In genomic region chr10:28074653-28075451, GRCm38 (mm10) we compare ENCODE assay signal across 8 mouse cellular contexts. TPM values are rescaled to one million over a fixed set of nuclear protein-coding genes. Genes with fewer than 3 reads are reported as not detected.
DNase-seq lines count a peak whose midpoint lies in the region; ATAC-seq and TF ChIP-seq lines count a peak whose summit lies in the region.

Gene Ptprk, plus strand, starts transcription at chr10:28074820.

- intact Hi-C loops in gastrocnemius, adult 2 months (cut with DNase I), result no loop called here

- H3K9ac ChIP-seq in hindbrain, embryonic 15.5 days, result peak within 1 kb of the TSS; percentile 78

- H3K4me2 ChIP-seq in hindbrain, embryonic 15.5 days, result peak within 1 kb of the TSS; percentile 94

- H3K9me3 ChIP-seq in hindbrain, embryonic 15.5 days, result no peaks in the 10 kb centered on the region

- no peak for TF ChIP-seq CTCF in gastrocnemius, adult 2 months (IDR thresholded peaks at IDR 0.05)

- no peaks in the 10 kb centered on the region for H3K27me3 ChIP-seq in hindbrain, embryonic 15.5 days

- H3K4me3 ChIP-seq in gastrocnemius, adult 2 months, result peak within 1 kb of the TSS; percentile 94
- H3K4me3 ChIP-seq in hindbrain, embryonic 15.5 days, result peak within 1 kb of the TSS; percentile 76

- ATAC-seq in hindbrain, embryonic 15.5 days (ENCODE audit: low FRiP score, low read depth), result peak; percentile 97

- under 1% methylated on average over 73 of the region's 77 CpGs for WGBS in hindbrain, embryonic 15.5 days

- DNase-seq in adipocyte (ENCODE audit: low spot score), result peak; percentile 87
- DNase-seq in cerebellum, postnatal 36 days, result peak; percentile 62 to 72
- DNase-seq in gastrocnemius, adult 2 months, result peak; percentile 96
- DNase-seq in left cerebral cortex, adult 11 months (ENCODE audit: low spot score), result peak; percentile 78
- peak; percentile 95 for DNase-seq in lung, postnatal 25 days (ENCODE audit: low spot score)
- peak; percentile 93 to 94 for DNase-seq in right cerebral cortex, postnatal 10 days (ENCODE audit: low spot score in 2 of 2)
- peak; percentile 91 for DNase-seq in urinary bladder, postnatal 4 days (ENCODE audit: low spot score in 2 of 2)

- H3K4me1 ChIP-seq in hindbrain, embryonic 15.5 days (replicated peaks), result peaks cover 21% of the 10 kb centered on the region

- H3K27ac ChIP-seq in gastrocnemius, adult 2 months, result peak within 1 kb of the TSS; percentile 90
- peak within 1 kb of the TSS; percentile 90 for H3K27ac ChIP-seq in hindbrain, embryonic 15.5 days (replicated peaks)

- no peaks in the 10 kb centered on the region for H3K36me3 ChIP-seq in hindbrain, embryonic 15.5 days

RNA-seq across cellular contexts. Expression of gene Ptprk, which starts in this region (rescaled TPM):
- 1 to 10 TPM; 3.2 to 5.9 TPM for total RNA-seq in gastrocnemius, adult 2 months (2021)
- polyA plus RNA-seq in hindbrain, embryonic 15.5 days (2015; fragmentation: Nextera tagmentation; extraction: Ambion mirVana), result 30.1 and 33.6 TPM in 2 replicates

Comparison
In these comparisons a context has a peak if more than half of its experiments do, and no peak if none do; other contexts are left out.
1. Peak in every context shown above with its lines: DNase-seq, ATAC-seq, H3K4me3 ChIP-seq and H3K27ac ChIP-seq.